In the genomic region with DNA sequence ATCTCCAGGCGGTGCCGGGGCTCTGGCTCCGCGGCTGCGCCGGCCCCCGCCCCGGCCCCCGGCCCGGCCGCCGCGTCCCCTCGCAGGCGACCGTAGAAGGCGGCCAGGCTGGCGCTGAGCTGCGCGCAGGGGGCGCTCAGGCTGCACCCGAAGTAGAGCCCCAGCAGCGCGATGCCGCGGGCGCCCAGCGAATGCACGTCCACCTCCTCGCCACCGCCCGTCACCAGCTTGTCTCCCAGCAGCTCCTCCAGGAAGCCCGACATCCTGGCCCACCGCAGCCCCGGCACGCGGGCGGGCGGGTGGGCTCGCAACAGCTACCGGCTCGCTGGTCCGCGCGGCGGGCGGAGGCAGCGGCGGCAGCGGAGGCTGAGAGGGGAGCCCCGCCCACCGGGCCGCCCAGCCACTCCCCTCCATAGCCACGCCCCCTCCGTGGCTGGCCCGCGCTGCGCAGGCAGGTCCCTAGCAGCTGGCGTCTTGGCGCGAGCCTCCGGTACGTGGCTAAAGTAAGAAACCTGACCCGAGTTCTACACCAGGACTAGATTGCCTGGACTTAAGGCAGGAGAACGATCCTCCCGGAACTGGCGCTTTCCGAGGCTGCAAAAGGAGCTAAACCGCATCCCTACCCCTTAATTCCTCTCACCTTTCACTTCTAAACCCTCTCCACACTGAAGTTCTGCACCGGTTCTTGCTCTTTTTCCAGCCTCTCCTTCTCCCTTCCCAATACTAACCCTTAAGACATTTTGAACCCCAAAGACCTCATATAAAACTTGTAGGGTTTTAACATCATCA, we compare ENCODE assay signal across 8 mouse cellular contexts. TPM values are rescaled to one million over a fixed set of nuclear protein-coding genes. Genes with fewer than 3 reads are reported as not detected.
DNase-seq lines count a peak whose midpoint lies in the region; ATAC-seq and TF ChIP-seq lines count a peak whose summit lies in the region.

Gene Nxn, minus strand, starts transcription at position 343 of the 789 bp plus-strand sequence.

- H3K9ac ChIP-seq in forebrain, embryonic 14.5 days (ENCODE audit: low read length), result peak within 1 kb of the TSS; percentile 82
- peak within 1 kb of the TSS; percentile 63 for H3K9ac ChIP-seq in lung, postnatal 0 days (replicated peaks; ENCODE audit: low read depth)

- ATAC-seq in G1E (ENCODE audit: extremely low read depth, insufficient number of reproducible peaks, low FRiP score, poor library complexity, severe bottlenecking), result peak; percentile 54
- peak; percentile 91 for ATAC-seq in forebrain, embryonic 14.5 days
- ATAC-seq in lung, postnatal 0 days, result peak; percentile 94

- peak; percentile 82 for DNase-seq in G1E (ENCODE audit: low spot score)
- DNase-seq in cerebellum, adult 11 months, result peak; percentile 91
- DNase-seq in forebrain, embryonic 14.5 days (ENCODE audit: low spot score), result peak; percentile 90
- peak; percentile 89 for DNase-seq in heart, postnatal 25 days (ENCODE audit: low spot score)
- peak; percentile 70 to 73 for DNase-seq in layer of hippocampus, adult 2 months (ENCODE audit: low spot score in 2 of 2)
- DNase-seq in lung, postnatal 0 days (ENCODE audit: low spot score), result peak; percentile 94
- DNase-seq in ovary, postnatal 10 days (ENCODE audit: low spot score), result peak; percentile 85
- DNase-seq in thymus, postnatal 10 days (ENCODE audit: low spot score in 2 of 2), result peak; percentile 84 to 94

- no peak for TF ChIP-seq EP300 in lung, postnatal 0 days (IDR thresholded peaks at IDR 0.05)

- peaks cover 32% of the 10 kb centered on the region for H3K4me1 ChIP-seq in G1E (ENCODE audit: insufficient read depth, low read depth, low read length)
- peaks cover 10% of the 10 kb centered on the region for H3K4me1 ChIP-seq in forebrain, embryonic 14.5 days (ENCODE audit: control insufficient read depth, insufficient read depth, low read length)
- H3K4me1 ChIP-seq in lung, postnatal 0 days (ENCODE audit: insufficient read depth, low read depth, low read length), result no peaks in the 10 kb centered on the region

- peak within 1 kb of the TSS; percentile 82 for H3K27ac ChIP-seq in forebrain, embryonic 14.5 days (ENCODE audit: low read depth, low read length)
- H3K27ac ChIP-seq in layer of hippocampus, adult 2 months, result peak within 1 kb of the TSS; percentile 72
- H3K27ac ChIP-seq in lung, postnatal 0 days (ENCODE audit: low read length), result peak within 1 kb of the TSS; percentile 72

- under 1% methylated on average over 43 of the region's 70 CpGs for WGBS in forebrain, embryonic 14.5 days
- 0% methylated on average over 39 of the region's 70 CpGs for WGBS in lung, postnatal 0 days

- peak within 1 kb of the TSS; percentile 76 for H3K4me2 ChIP-seq in forebrain, embryonic 14.5 days (ENCODE audit: low read length)
- peak within 1 kb of the TSS; percentile 96 for H3K4me2 ChIP-seq in lung, postnatal 0 days (replicated peaks; ENCODE audit: low read depth, low read length)

- H3K4me3 ChIP-seq in G1E (ENCODE audit: low read depth, low read length), result peak within 1 kb of the TSS; percentile 80
- peak within 1 kb of the TSS; percentile 83 for H3K4me3 ChIP-seq in forebrain, embryonic 14.5 days (ENCODE audit: low read depth, low read length)
- peak within 1 kb of the TSS; percentile 70 for H3K4me3 ChIP-seq in layer of hippocampus, adult 2 months
- peak within 1 kb of the TSS; percentile 78 for H3K4me3 ChIP-seq in lung, postnatal 0 days (ENCODE audit: low read depth, low read length)

- no peak for TF ChIP-seq CTCF in G1E (IDR thresholded peaks at IDR 0.05; ENCODE audit: low read depth, low read length)
- peak; percentile 40; the same call in 1 of the 2 replicates for TF ChIP-seq CTCF in layer of hippocampus, adult 2 months (conservative IDR thresholded peaks at IDR 0.05)
- peak; percentile 49 for TF ChIP-seq CTCF in lung, postnatal 0 days (IDR thresholded peaks at IDR 0.05)

- intact Hi-C loops in heart, postnatal 25 days (cut with DNase I), result loop anchor here (2.0 to 5.0 kb wide), 2 partner anchors 72 to 82 kb away; no protein-coding TSS in a partner anchor

- peaks cover 26% of the 10 kb centered on the region for H3K27me3 ChIP-seq in G1E (ENCODE audit: insufficient read depth, low read length)
- H3K27me3 ChIP-seq in forebrain, embryonic 14.5 days (replicated peaks; ENCODE audit: control insufficient read depth, insufficient read depth, low read length), result no peaks in the 10 kb centered on the region
- H3K27me3 ChIP-seq in lung, postnatal 0 days (replicated peaks; ENCODE audit: insufficient read depth, low read length), result no peaks in the 10 kb centered on the region

- no peaks in the 10 kb centered on the region for H3K9me3 ChIP-seq in G1E (replicated peaks)
- H3K9me3 ChIP-seq in forebrain, embryonic 14.5 days (replicated peaks; ENCODE audit: control insufficient read depth, low read length), result no peaks in the 10 kb centered on the region
- no peaks in the 10 kb centered on the region for H3K9me3 ChIP-seq in lung, postnatal 0 days (ENCODE audit: low read length)

- no peaks in the 10 kb centered on the region for H3K36me3 ChIP-seq in G1E (replicated peaks)
- no peaks in the 10 kb centered on the region for H3K36me3 ChIP-seq in forebrain, embryonic 14.5 days (ENCODE audit: control insufficient read depth, insufficient read depth, low read length)
- H3K36me3 ChIP-seq in lung, postnatal 0 days (ENCODE audit: insufficient read depth, low read length), result no peaks in the 10 kb centered on the region

RNA-seq across cellular contexts. Expression of gene Nxn, which starts in this region (rescaled TPM):
- 4.4 TPM in 2 replicates for total RNA-seq in G1E (2014; fragmentation: Nextera tagmentation)
- 5.0 and 6.0 TPM in 2 replicates for total RNA-seq in G1E (2017)
- 4.8 TPM in 2 replicates for polyA plus RNA-seq in G1E (2012)
- 19.3 and 21.2 TPM in 2 replicates for polyA plus RNA-seq in forebrain, embryonic 14.5 days (2014; fragmentation: Nextera tagmentation; extraction: Ambion mirVana)
- total RNA-seq in heart, postnatal 25 days (2021), result 10 to 100 TPM; 11.6 to 14.8 TPM
- 10 to 100 TPM; 11.6 to 12.2 TPM for total RNA-seq in layer of hippocampus, adult 2 months (2021)
- polyA plus RNA-seq in lung, postnatal 0 days (2015; fragmentation: Nextera tagmentation; extraction: Ambion mirVana), result 11.7 and 11.9 TPM in 2 replicates

Comparison
In these comparisons a context has a peak if more than half of its experiments do, and no peak if none do; other contexts are left out.
1. Peak in every context shown above with its lines: DNase-seq, ATAC-seq, H3K4me3 ChIP-seq and H3K27ac ChIP-seq.